Mouse (Mus musculus) urinary bladder, adult 2 months (tissue): ENCODE results near the gene Gpsm1. TPM values are rescaled to one million over a fixed set of nuclear protein-coding genes. Genes with fewer than 3 reads are reported as not detected.
A peak's percentile ranks its signal among the peaks of the same experiment; 100 is the strongest.
"Not testable (repeated sequence)": the region's sequence is repeated elsewhere in the genome, so short reads cannot be mapped to it uniquely, and the experiment has no call there.

ENCODE experiments used
- DNase-seq: peaks from one replicate; pipeline ENCODE4 v3.0.0; 2022; ENCODE audit warnings: low spot score
- polyA plus RNA-seq: library from polyadenylated mRNA; depleted of rRNA; stranded (reverse); fragments of >200 nt; gene quantifications from 2 replicates; pipeline ENCODE4 v1.2.3, GENCODE M21; 2012; rRNA removed

Gene Gpsm1
- polyA plus RNA-seq, 1 experiment = 17.1 TPM

DNA sequence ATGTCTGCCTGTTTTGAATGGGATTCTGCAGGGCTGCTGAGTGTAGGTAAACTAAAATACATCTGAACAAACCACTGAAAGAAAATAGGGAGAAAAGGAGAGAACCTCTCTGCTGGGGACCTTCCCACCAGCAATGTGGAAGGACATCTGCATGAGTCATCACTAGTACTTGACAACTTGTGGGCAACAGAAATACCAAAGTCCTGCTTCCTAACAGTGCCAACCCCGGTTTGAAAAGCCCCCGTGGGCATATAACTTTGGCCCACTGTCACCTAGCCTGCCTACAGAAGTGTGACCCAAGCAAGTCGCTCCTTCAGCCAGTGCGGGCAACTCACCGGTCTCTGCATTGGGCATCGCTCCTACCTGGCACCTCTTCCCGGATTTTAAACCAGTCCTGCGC is 57.1 kb downstream of the Gpsm1 start:
- DNase-seq = no peak

DNA sequence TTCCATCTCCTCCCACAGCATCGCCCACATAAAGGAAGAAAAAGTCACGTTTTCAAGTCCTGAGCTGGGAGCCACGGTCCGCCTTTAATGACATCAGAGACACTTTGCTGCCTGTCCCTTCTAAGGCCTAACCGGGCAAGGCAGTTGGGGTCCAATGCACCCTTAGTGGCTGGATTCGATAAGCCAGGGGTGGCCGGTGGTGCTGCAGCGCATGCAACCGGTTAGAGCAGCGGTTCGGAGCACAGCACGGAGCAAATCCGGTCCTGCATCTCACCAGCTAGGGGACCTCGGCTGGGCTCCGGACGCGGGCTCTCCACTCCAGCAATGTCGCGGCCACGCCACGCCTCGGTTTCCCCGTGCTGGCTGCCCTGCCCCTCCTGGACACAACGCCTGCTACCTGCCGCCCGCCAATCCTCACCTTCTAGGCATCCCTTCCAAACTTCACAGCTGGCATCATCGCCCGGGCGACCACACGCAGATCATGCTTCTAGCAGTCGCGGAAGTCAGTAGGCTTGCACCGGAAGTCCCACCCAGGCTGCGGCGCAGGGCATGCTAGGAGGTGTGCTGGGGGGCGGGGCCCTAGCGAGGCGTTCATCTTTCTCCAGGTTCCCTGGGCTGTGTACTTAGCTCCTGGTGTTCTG is 64.9 kb downstream of the Gpsm1 start, which contains the start of gene Snapc4:
Gene Snapc4, minus strand, starts transcription at position 523 of the 641 bp plus-strand sequence.
- DNase-seq = peak; percentile 61

DNA sequence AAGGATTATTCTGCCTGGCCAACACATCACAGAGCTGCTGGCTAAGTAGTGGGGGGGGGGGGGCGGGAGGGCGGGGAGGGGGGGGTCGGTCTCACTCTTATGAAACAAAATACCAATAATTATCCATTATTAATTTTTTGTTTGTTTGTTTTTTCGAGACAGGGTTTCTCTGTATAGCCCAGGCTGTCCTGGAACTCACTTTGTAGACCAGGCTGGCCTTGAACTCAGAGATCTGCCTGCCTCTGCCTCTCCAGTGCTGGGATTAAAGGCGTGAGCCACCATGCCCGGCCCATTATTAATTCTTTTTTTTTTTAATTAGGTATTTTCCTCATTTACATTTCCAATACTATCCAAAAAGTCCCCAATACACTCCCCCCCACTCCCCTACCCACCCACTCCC is 65.6 kb downstream of the Gpsm1 start:
- DNase-seq = not testable (repeated sequence)

DNA sequence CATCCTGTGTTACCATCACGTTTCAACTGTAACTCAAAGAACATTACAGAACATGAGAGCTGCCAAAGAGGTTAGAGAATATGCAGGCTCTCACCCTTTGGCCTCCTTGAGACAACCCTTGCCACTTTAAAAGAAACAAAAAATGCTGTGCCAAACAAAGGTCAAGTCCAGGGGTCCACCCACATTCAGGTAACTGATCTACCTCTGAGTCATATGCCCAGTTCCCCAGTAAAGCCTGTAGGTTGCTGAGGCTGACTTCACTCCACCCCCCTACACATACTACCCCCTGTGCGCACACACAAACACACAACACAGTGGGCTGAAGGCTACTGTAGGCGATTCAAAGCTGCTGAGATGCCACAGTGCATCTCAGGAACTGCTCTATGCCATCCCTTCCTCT is 72.4 kb downstream of the Gpsm1 start:
- no peak for DNase-seq

DNA sequence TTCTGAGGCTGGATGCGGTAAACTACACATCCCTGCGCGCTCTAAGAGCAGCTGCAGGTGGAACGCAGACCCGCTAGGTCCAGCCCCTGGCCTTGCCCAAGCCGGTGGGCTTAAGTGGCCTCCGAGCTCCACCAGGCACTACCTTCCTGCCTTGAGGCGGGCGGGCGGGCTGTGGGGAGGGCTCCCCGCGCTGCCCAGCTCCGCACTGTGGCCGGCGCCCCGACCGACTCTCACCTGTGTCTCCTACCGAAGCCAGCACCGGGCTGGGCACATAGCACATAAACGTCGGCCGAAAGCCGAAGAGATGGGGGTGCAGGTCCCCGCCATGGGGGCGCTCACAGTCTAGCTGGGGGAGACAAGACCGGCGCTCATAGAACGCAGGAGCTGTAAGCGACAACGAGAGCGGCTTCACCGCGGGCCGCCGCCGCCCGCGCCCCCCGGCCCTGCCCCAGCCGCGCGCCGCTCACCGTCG is 73.4 kb downstream of the Gpsm1 start:
- no peak for DNase-seq

DNA sequence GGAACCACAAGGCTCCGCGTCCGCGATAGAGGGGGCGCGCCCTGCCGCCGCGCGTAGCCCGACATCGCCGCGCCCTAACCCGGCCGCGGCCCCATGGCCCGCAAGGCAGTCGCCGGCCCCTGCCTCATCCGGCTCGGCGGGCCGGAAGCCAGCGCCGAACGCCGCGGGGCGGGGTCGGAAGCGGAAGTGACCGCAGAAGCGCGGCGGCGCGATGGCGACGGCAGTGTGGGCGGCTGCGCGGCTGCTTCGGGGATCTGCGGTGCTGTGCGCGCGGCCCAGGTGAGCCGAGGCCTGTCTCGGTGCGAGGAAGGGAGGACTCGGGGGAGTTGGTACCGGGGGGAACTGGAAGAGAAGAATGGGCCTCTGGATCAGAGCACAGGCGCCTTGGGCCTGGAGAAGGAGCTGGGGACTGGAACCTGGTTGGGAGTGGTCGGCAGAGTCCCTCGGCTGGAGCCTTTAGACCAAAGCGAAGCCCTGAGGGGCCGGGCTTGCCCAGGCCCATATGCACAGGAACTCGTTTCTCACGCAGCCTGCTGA is 73.9 kb downstream of the Gpsm1 start, which contains the start of the genes Entr1 and Pmpca:
Gene Entr1, minus strand, starts transcription at position 163 of the 537 bp plus-strand sequence.
Gene Pmpca, plus strand, starts transcription at position 186 of the 537 bp plus-strand sequence.
- DNase-seq = peak; percentile 78

DNA sequence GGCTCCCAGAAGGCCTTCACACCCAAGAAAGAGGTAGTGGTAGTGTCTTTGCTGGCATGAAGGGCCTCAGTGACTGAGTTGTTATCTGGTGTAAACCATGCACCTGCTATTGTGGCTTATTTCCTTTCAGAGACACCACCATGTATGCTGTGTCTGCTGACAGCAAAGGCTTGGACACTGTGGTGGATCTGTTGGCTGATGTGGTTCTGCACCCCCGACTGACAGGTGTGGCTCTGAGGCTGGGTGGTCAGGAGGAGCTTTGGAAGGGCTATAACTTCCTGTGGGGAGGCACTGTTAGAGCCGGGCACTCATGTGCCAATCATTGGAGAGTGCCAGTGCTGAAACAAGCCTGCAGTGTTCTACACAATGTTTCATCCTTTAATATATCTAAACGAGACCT is 75.6 kb downstream of the Gpsm1 start:
- DNase-seq = no peak

DNA sequence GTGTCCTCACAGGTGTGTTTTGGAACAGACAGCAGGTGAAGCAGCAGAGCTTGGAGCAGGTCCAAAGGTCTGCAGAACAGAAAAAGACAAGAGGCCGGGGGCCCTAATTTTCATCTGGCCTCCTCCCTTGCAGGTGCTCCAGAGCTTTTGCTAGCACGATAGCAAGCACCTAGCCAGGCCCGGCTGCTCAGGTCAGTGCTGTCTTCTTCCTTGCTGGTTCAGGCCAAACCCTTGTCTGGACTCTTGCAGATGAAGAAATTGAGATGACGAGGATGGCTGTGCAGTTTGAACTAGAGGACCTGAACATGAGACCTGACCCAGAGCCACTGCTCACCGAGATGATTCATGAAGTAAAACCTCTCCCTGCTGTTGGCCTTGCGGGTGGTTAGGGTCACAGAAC is 76.3 kb downstream of the Gpsm1 start:
- no peak for DNase-seq

Other genes starting within 250 kb of the Gpsm1 start
- gene Nacc2, start 192.3 kb upstream of the Gpsm1 start, polyA plus RNA-seq = 43.2 and 60.5 TPM in 2 replicates
- gene Lhx3, start 107.2 kb upstream of the Gpsm1 start, polyA plus RNA-seq = 0.03 TPM in 1 of 2 replicates, not detected in the other
- 19.1 and 20.6 TPM in 2 replicates for gene Qsox2, start 78.0 kb upstream of the Gpsm1 start, polyA plus RNA-seq
- gene Ccdc187, start 21.0 kb upstream of the Gpsm1 start, polyA plus RNA-seq = 1.0 and 1.3 TPM in 2 replicates
- gene Dnlz, start 36.6 kb downstream of the Gpsm1 start, polyA plus RNA-seq = 18.0 and 18.9 TPM in 2 replicates
- 4.9 TPM in 2 replicates for gene Card9, start 45.4 kb downstream of the Gpsm1 start, polyA plus RNA-seq
- 30.7 and 32.0 TPM in 2 replicates for gene Snapc4, start 65.1 kb downstream of the Gpsm1 start, polyA plus RNA-seq
- 115 and 140 TPM in 2 replicates for gene Entr1, start 73.8 kb downstream of the Gpsm1 start, polyA plus RNA-seq
- gene Pmpca, start 73.8 kb downstream of the Gpsm1 start, polyA plus RNA-seq = 57.3 and 69.9 TPM in 2 replicates
- gene Inpp5e, start 93.7 kb downstream of the Gpsm1 start, polyA plus RNA-seq = 22.2 and 28.0 TPM in 2 replicates
- 41.7 and 46.3 TPM in 2 replicates for gene Sec16a, start 129.7 kb downstream of the Gpsm1 start, polyA plus RNA-seq
- gene Notch1, start 201.1 kb downstream of the Gpsm1 start, polyA plus RNA-seq = 21.4 and 33.4 TPM in 2 replicates